Mouse (Mus musculus) forebrain, embryonic 10.5 days (tissue): Measurements from ENCODE around the gene Nfatc4. TPM values are rescaled to one million over a fixed set of nuclear protein-coding genes. Genes with fewer than 3 reads are reported as not detected.

Experiments used
- DNase-seq: peaks from one replicate; pipeline ENCODE4 v3.0.0-alpha.2; 2017; ENCODE audit warnings: low spot score; ENCODE audit errors: extremely low spot score
- H3K27ac ChIP-seq: fragments of 300-500 bp; sonication (generic); 2 replicates; pipeline ENCODE4 v1.5.1; 2016; ENCODE audit warnings: mild to moderate bottlenecking
- H3K27me3 ChIP-seq: fragments of 300-500 bp; sonication (generic); 2 replicates; pipeline ENCODE4 v1.6.1; 2016; ENCODE audit warnings: mild to moderate bottlenecking; ENCODE audit not compliant: poor library complexity, severe bottlenecking
- H3K36me3 ChIP-seq: fragments of 300-500 bp; sonication (generic); replicated peaks from 2 replicates; pipeline ENCODE4 v1.6.1; 2016; ENCODE audit warnings: mild to moderate bottlenecking, moderate library complexity
- H3K4me1 ChIP-seq: fragments of 300-500 bp; sonication (generic); 2 replicates; pipeline ENCODE4 v1.6.1; 2016
- H3K4me3 ChIP-seq: fragments of 300-500 bp; sonication (generic); 2 replicates; pipeline ENCODE4 v1.5.1; 2016; ENCODE audit warnings: mild to moderate bottlenecking, moderate library complexity
- H3K9me3 ChIP-seq: fragments of 300-500 bp; sonication (generic); 2 replicates; pipeline ENCODE4 v1.6.1; 2016; ENCODE audit warnings: mild to moderate bottlenecking, moderate library complexity
- WGBS: fragments of 180-500 bp; shearing (Covaris S2); methylation state at CpG from one replicate; pipeline ENCODE4 v1.1.7; 2016; 5-methylcytosine and 5-hydroxymethylcytosine counted together
- polyA plus RNA-seq: library from polyadenylated mRNA; unstranded; fragments of >200 nt; fragmentation: Nextera tagmentation; extraction: Ambion mirVana; gene quantifications from 2 replicates; pipeline ENCODE4 v1.2.1, GENCODE M21; 2016

The Nfatc4 gene
- polyA plus RNA-seq, 1 experiment from 2014 or later: 39.1 TPM

DNA sequence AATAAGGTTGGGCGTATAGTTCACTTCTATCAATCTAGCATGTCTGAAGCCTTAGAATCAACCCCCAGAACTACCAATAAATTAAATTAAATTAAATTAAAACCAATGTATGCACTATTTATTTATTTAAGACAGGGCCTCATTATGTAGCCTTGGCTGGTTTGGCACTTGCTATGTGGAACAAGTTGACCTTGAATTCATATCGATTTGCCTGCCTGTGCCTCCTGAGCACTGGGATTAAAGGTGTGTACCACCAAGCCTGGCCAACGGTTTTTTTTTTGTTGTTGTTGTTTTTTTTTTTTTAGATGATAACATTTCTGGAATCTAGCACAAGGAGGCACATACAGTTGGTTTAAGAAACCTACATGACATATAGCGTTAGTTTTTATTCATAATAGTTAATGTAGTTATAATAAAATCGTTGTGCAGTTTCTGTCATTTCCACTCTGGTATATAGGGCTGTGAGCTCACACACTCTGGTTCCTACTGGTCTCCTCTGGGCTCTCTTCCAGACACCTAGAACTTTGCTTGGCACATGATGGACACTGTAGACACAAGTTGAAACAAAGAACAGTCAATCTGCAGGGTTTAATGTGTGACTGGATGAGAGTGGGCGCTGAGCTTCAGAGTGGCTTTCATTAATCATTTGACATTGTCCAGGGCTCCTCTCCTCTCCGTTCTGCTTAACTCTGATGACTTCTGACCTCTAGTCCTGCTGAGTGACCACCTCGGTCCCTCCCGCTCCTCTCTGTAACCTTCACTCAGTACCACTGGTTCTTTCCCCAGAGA lies 22.8 kb downstream of the Nfatc4 start:
- Histone ChIP-seq H3K4me3 (no peak overlapping the region), H3K9me3 (no peaks in the 10 kb centered on the region), H3K4me1 (peaks cover 3% of the 10 kb centered on the region; the same call in 1 of the 2 replicates), H3K27me3 (no peaks in the 10 kb centered on the region), H3K27ac (no peak overlapping the region), H3K36me3 (no peaks in the 10 kb centered on the region)
- no peak for DNase-seq
- WGBS: 86% methylated on average over 9 of the region's 9 CpGs

DNA sequence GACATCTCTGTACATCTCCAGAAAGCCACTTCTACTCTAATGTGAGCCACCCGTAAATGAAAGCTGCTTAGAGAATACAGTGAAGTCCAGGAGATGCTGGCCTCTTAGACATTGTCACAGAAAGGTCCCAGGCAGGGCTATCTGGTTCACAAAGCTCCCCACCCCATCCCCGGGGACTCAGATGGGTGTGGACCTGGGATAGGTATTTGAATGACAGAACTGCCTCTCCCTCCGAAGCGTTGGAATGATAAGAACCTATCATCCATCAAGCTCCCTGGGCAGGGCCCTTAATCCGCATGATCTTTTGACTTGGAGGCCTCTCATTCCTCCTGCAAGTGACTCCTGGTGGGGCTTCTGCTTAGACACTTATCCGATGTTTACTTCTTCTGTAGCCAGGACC lies 27.9 kb downstream of the Nfatc4 start:
- Histone ChIP-seq H3K9me3 (no peaks in the 10 kb centered on the region), H3K4me3 (no peak overlapping the region)
- no peak for DNase-seq

GRCm38 (mm10) chr14:55852646-55853551 lies 30.0 kb downstream of the Nfatc4 start:
- peak; percentile 70 for DNase-seq
- Histone ChIP-seq H3K9me3 (no peaks in the 10 kb centered on the region), H3K27ac (peak overlapping the region; percentile 93), H3K4me1 (peaks cover 64% of the 10 kb centered on the region), H3K36me3 (peaks cover 11% of the 10 kb centered on the region), H3K4me3 (peak overlapping the region; percentile 70), H3K27me3 (no peaks in the 10 kb centered on the region)
- 3% methylated on average over 11 of the region's 11 CpGs for WGBS

More for the DNA sequence above, 27.9 kb downstream of the Nfatc4 start:
- Histone ChIP-seq H3K27me3 (no peaks in the 10 kb centered on the region), H3K4me1 (peaks cover 46% of the 10 kb centered on the region), H3K36me3 (no peaks in the 10 kb centered on the region), H3K27ac (no peak overlapping the region)
- WGBS: 69% methylated on average over 6 of the region's 6 CpGs

- Histone ChIP-seq H3K4me1 (peaks cover 67% of the 10 kb centered on the region), H3K27ac (peak within 1 kb of the TSS; percentile 93), H3K36me3 (peaks cover 16% of the 10 kb centered on the region), H3K9me3 (no peaks in the 10 kb centered on the region), H3K27me3 (no peaks in the 10 kb centered on the region), H3K4me3 (peak within 1 kb of the TSS; percentile 70)
- DNase-seq: peak; percentile 84
- WGBS: 1% methylated on average over 32 of the region's 33 CpGs
These were observed 30.8 kb downstream of the Nfatc4 start, which contains the start of gene Nynrin for GRCm38 (mm10) chr14:55853621-55854285. Gene Nynrin, plus strand, starts transcription at chr14:55854010.

GRCm38 (mm10) chr14:55854406-55855100 lies 31.6 kb downstream of the Nfatc4 start:
- peaks cover 67% of the 10 kb centered on the region for H3K4me1 ChIP-seq
- peaks cover 23% of the 10 kb centered on the region for H3K36me3 ChIP-seq
- H3K9me3 ChIP-seq: no peaks in the 10 kb centered on the region
- H3K27me3 ChIP-seq: no peaks in the 10 kb centered on the region
- H3K4me3 ChIP-seq: peak overlapping the region; percentile 70
- DNase-seq: no peak
- peak overlapping the region; percentile 93 for H3K27ac ChIP-seq
- under 1% methylated on average over 9 of the region's 9 CpGs for WGBS

- Histone ChIP-seq H3K36me3 (peaks cover 24% of the 10 kb centered on the region), H3K27me3 (no peaks in the 10 kb centered on the region), H3K4me1 (peaks cover 67% of the 10 kb centered on the region), H3K9me3 (no peaks in the 10 kb centered on the region), H3K4me3 (peak overlapping the region; percentile 70), H3K27ac (peak overlapping the region; percentile 93)
- WGBS: 0% methylated on average over 4 of the region's 4 CpGs
- DNase-seq: peak; percentile 53
These were observed 32.2 kb downstream of the Nfatc4 start for GRCm38 (mm10) chr14:55855101-55855561.

DNA sequence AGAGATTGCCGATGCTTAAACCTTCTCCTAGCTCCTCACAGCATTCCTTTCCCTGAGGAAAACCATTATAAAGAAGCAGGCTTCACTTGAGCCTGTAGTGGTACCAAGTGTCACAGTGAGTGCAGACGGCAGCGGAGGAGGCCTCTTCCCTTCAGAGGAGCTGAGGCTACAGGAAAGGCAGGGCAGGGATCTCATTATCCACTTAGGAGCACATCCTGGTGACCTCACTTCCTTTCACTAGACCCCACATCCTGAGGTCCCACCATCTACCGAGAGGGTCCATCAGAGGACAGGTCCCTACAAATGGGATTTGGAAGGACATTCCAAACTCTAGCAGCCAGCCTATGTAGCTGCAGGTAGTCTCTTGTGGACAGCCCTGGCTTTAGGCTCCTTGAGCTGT lies 34.6 kb downstream of the Nfatc4 start:
- DNase-seq: no peak
- H3K4me3 ChIP-seq: peak overlapping the region; percentile 18

DNA sequence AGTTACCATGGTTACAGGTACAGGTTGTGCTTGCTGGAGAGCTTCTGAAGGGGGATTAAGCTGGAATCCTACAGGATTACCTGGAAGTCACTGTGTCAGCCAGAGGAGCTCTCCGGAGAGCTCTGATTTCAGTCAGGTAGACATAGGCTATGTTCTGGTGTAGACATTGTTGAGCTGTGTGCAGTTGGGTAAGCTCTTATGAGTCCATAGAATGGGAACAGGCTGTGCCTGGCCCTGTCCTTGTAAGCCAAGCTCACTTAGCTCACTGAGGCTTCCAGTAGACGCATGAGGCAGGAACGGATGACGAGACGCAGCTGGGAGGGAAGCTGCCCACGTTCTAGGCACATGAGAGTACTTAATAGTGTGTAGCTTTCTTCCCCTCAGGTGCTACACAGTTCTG lies 39.2 kb downstream of the Nfatc4 start:
- peaks cover 76% of the 10 kb centered on the region for H3K36me3 ChIP-seq
- DNase-seq: no peak
- no peak overlapping the region for H3K27ac ChIP-seq
- no peak overlapping the region for H3K4me3 ChIP-seq
- H3K27me3 ChIP-seq: no peaks in the 10 kb centered on the region
- H3K9me3 ChIP-seq: no peaks in the 10 kb centered on the region
- WGBS: 76% methylated on average over 6 of the region's 6 CpGs
- peaks cover 37% of the 10 kb centered on the region for H3K4me1 ChIP-seq

More for the DNA sequence above, 34.6 kb downstream of the Nfatc4 start:
- Histone ChIP-seq H3K4me1 (peaks cover 71% of the 10 kb centered on the region), H3K36me3 (peaks cover 34% of the 10 kb centered on the region), H3K9me3 (no peaks in the 10 kb centered on the region), H3K27ac (peak overlapping the region; percentile 35), H3K27me3 (no peaks in the 10 kb centered on the region)
- WGBS: 69% methylated on average over 4 of the region's 4 CpGs

- H3K36me3 ChIP-seq: peaks cover 77% of the 10 kb centered on the region
- no peaks in the 10 kb centered on the region for H3K27me3 ChIP-seq
- DNase-seq: no peak
- WGBS: 97% methylated on average over 10 of the region's 10 CpGs
- H3K4me1 ChIP-seq: peaks cover 29% of the 10 kb centered on the region
- H3K27ac ChIP-seq: peak overlapping the region; percentile 0; the same call in 1 of the 2 replicates
- H3K4me3 ChIP-seq: no peak overlapping the region
- no peaks in the 10 kb centered on the region for H3K9me3 ChIP-seq
These were observed 40.0 kb downstream of the Nfatc4 start for GRCm38 (mm10) chr14:55862970-55863369.

DNA sequence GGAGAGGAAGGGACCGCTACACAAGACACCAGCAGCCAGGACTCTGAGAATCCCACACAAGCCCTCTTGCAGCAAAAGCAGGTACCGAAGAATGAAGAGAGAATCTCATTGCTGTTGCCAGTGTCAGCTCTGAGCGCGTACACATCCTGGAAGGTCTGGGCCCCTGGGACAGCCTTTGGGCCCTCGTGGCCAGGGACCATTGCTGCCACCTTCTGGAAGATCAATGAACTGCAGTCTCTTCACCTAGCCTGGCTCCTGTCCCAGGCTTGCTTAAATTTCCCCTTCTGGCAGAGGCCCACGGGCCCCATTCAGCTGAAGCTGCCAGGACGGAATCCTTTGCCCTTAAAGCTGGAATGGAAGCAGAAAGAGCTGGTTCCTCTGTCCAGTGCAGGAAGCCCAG lies 40.8 kb downstream of the Nfatc4 start:
- Histone ChIP-seq H3K4me3 (no peak overlapping the region), H3K9me3 (no peaks in the 10 kb centered on the region), H3K27ac (peak overlapping the region; percentile 36; the same call in 1 of the 2 replicates), H3K27me3 (no peaks in the 10 kb centered on the region), H3K36me3 (peaks cover 81% of the 10 kb centered on the region), H3K4me1 (peaks cover 28% of the 10 kb centered on the region)
- DNase-seq: peak; percentile 69
- 49% methylated on average over 7 of the region's 7 CpGs for WGBS

DNA sequence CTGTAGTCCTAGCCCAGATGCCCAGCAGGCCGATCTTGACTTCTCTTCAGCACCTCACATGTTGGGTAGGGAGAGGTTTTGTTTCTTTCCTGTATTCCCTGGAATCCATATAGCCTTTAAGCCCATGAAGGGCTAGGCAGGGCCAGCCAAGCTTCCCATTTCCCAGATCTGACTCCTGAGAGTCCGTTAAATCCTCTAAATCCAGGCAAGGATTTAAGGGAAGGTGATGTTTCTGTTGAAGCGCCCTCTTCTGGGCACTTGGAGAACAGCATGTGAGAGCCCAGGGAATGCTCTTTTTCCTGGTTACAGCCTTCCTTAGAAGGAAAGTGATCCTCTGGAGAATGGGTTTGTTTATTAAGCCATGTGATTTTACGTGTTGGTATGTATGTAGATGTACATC lies 44.0 kb downstream of the Nfatc4 start:
- 38% methylated on average over 4 of the region's 4 CpGs for WGBS
- H3K4me1 ChIP-seq: peaks cover 16% of the 10 kb centered on the region
- H3K27me3 ChIP-seq: no peaks in the 10 kb centered on the region
- peaks cover 100% of the 10 kb centered on the region for H3K36me3 ChIP-seq
- DNase-seq: peak; percentile 71
- H3K9me3 ChIP-seq: no peaks in the 10 kb centered on the region
- no peak overlapping the region for H3K4me3 ChIP-seq
- no peak overlapping the region for H3K27ac ChIP-seq
